Mouse (Mus musculus): ENCODE data around the gene Rnf7. TPM values are rescaled to one million over a fixed set of nuclear protein-coding genes. Genes with fewer than 3 reads are reported as not detected.
"Not testable (repeated sequence)": the region's sequence is repeated elsewhere in the genome, so short reads cannot be mapped to it uniquely, and the experiment has no call there.

Rnf7 gene
- 130 and 161 TPM in 2 replicates for polyA plus RNA-seq (2012; rRNA removed)

GRCm38 (mm10) chr9:96478071-96478888 lies at the start of gene Rnf7:
Gene Rnf7 (minus strand): TSS chr9:96478675.
- peak; percentile 40 for DNase-seq (ENCODE audit: low read depth)

DNA sequence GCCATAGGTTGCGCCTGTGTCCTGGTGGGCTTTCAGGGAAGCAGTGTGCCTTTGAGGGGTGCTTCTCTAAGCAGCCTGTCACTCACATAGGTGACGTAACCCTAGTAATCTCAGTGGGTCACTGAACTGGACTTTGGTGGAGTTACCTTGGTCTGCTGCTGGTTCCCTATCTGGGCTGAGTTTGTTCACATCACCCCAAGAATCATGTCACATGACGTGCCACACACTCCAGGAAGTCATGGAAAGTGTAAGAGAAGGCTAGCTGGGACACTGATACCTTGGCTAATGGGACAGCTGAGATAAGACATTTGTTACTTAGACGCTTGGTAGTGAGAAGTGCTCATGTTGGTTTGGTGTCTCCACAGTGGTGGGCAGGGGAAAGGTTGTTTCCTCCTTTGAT lies 47.5 kb upstream of the Rnf7 start:
- no peak for DNase-seq (ENCODE audit: low read depth)

- DNase-seq (ENCODE audit: low read depth): no peak
These were observed 46.6 kb upstream of the Rnf7 start, which contains the start of gene Gm28729 for GRCm38 (mm10) chr9:96524972-96525506. Gene Gm28729 (minus strand): TSS chr9:96525264.

DNA sequence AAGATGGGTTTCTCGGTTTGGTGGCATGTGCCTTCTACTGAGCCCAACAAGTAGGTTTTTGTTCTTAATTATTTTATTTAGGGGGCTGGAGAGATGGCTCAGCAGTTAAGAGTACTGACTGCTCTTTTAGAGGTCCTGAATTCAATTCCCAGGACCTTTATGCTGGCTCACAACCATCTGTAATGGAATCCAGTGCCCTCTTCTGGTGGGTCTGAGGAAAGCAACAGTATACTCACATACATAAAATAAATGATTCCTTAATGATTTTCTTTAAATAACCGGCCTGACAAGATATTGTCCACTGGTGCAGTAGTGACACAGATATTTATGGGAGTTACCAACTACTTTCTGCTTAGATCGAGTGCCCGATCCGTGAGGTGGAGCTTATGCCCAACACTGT lies 44.7 kb upstream of the Rnf7 start:
- DNase-seq (ENCODE audit: low read depth): no peak

DNA sequence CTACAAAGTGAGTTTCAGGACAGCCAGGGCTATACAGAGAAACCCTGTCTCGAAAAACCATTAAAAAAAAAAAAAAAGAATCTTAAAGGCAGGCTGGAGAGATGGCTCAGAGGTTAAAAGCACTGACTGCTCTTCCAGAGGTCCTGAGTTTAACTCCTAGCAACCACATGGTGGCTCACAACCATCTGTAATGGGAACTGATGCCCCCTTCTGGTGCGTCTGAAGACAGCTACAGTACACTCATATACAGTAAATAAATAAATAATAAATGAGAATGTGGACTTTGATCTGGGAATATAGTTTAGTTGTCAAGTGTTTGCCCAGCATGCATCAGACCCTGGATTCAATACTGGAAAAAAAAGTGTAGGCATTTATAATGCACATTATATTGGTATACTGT lies 43.1 kb upstream of the Rnf7 start:
- DNase-seq (ENCODE audit: low read depth): not testable (repeated sequence)

- no peak for DNase-seq (ENCODE audit: low read depth)
These were observed 39.0 kb upstream of the Rnf7 start for GRCm38 (mm10) chr9:96517429-96517828.

GRCm38 (mm10) chr9:96516806-96517205 lies 38.3 kb upstream of the Rnf7 start:
- no peak for DNase-seq (ENCODE audit: low read depth)

- no peak for DNase-seq (ENCODE audit: low read depth)
These were observed 37.3 kb upstream of the Rnf7 start for GRCm38 (mm10) chr9:96515737-96516136.

GRCm38 (mm10) chr9:96514278-96514677 lies 35.8 kb upstream of the Rnf7 start:
- DNase-seq (ENCODE audit: low read depth): no peak

GRCm38 (mm10) chr9:96506011-96506498 lies 27.6 kb upstream of the Rnf7 start:
- peak; percentile 44 for DNase-seq (ENCODE audit: low read depth)

GRCm38 (mm10) chr9:96505156-96505555 lies 26.7 kb upstream of the Rnf7 start:
- DNase-seq (ENCODE audit: low read depth): no peak

DNA sequence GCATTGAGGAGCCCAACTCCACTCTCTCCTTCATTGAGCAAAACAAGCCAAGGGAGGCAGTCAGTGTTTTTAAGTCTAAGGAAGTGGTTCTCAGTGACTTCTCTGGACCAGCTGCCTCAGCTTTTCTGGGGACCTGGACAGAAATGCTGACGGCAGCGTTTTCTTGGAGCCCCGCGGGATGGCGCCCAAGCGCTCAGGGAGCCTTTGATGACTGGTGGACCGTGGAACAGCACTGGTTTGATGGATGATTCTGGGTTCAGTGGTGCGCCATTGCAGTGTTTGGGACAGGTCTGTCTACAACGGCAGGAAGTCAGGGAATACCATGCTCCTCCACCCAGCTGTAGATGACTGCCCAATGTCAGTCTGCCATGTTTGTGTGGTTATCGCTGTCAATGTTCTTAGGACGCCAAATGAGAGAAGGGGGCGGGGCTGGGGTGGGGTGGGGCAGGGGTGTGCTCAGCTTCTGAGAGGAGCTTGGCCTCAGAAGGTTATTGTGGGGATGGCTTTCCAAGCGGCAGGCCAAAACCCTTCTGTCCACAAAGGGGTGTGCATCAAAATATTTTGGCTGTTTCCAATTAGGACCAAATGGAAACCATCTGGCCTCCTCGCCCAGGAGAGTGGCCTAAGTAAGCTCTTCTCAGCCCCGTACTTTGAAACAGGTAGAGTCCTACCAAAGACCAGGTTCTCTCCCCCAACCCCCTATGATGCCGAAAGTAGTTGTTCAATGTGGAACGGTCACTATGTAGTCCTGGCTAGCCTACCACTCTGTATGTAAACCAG lies 25.8 kb upstream of the Rnf7 start:
- DNase-seq (ENCODE audit: low read depth): no peak

DNA sequence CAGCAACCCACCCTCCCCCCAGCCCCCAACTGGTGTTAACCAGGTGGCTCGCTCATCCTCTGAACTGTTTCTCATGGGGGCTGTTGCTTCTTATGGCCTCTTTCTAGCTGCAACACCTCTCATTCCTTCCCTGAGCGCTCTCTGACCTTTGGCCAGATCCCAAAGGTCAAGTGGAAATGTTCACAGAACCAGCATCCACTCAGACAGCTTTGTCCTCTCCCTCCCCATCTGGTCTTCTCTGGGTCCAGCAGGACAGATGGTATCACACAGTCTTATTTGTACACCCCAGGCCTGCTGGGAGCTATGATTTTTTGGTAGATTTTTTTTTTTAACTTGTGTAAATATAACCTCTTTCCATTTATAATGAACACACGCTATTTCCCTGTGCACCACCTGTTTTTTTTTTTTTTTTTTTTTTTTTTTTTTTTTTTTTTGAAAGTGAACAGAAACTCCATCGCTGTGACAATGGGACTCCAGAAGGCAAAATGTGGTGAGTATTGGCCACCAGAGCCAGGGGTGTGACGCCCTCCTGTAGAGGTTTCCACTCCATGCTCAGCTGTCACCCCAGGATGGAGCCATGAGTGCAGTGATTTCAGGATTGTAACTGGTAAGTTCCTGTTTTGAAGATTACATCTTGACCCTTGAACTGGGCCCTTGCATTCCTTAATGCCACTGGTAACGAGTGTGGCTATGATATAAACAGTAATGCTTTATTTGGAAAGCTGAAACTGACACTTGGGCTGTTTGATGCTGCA lies 24.6 kb upstream of the Rnf7 start:
- DNase-seq (ENCODE audit: low read depth): no peak

GRCm38 (mm10) chr9:96501217-96501616 lies 22.7 kb upstream of the Rnf7 start:
- DNase-seq (ENCODE audit: low read depth): no peak

DNA sequence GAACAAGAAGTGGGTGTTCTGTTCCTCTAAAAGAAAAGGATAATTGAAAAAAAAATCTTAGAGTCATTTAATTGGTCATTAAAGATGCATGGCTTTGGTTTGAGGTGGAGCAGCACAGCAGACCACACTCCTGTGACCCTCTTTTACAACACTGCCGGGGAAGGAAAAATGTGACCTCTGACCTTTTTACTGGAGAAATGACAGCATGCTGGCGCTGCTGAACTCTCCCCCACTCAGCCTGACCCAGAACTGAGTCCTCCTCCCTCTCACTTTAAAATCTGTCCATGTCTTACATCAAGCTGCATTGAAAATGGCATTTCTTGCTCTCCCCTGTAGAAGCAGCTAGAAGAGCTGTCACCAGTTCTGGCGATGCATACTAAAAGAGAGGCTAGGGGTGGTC lies 14.7 kb upstream of the Rnf7 start:
- no peak for DNase-seq (ENCODE audit: low read depth)

DNA sequence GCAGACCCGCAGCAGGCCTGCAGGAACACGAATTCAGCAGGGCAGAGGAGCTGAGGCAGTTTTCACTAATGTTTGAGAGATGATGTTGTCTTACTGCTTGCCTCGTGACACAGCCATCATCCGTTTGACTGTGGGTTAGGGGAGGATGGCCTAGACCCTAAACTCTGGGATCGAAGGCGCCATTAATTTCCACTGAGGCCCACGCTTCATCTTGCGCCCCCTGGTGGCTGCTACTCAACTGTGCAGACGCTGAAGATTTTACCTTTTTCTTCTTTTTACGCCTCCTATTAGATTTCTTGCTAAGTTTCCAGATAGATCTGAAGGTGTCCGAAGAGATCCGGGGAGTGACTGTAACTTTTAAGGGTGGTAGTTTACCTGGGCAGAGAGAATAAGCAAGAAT lies 13.3 kb upstream of the Rnf7 start:
- no peak for DNase-seq (ENCODE audit: low read depth)

GRCm38 (mm10) chr9:96487869-96488268 lies 9.4 kb upstream of the Rnf7 start:
- not testable (repeated sequence) for DNase-seq (ENCODE audit: low read depth)

DNA sequence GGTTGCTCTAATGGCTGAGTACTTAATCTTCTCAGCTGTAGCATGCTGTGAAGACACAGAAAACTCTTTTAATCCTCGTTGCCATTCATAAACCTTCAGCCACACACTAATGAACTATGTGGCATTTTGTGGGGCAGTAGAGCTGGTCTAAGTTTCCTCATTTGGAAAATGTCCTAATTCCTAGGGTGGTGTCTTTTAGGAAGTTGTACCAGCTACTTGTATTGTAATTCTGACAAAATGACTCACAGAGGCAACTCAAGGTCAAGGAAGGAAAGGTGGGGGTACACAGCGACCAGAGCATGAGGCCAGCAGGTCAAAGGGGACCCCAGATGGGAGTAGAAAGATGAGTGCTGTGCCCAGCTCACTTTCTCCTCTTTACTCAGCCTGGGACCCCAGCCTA lies 5.2 kb upstream of the Rnf7 start:
- no peak for DNase-seq (ENCODE audit: low read depth)

DNA sequence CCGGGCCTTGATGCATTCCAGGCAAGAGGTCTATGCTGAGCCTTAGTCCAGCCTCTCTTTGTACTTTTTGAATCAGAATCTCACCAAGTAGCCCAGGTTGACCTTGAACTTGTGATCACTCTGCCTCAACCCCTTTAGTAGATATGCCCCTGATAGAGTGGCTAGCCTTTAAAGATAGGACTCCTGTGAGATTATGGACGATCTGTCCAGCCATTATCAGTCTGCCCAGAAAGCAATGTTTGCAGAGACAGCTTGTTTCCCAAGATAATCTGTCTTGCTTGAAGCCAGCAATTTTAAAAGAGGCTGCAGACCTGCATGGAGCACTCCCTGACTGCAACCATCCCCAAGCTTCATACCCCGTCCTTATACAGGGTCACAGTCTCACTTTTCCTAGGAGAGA lies 4.6 kb upstream of the Rnf7 start:
- no peak for DNase-seq (ENCODE audit: low read depth)

DNA sequence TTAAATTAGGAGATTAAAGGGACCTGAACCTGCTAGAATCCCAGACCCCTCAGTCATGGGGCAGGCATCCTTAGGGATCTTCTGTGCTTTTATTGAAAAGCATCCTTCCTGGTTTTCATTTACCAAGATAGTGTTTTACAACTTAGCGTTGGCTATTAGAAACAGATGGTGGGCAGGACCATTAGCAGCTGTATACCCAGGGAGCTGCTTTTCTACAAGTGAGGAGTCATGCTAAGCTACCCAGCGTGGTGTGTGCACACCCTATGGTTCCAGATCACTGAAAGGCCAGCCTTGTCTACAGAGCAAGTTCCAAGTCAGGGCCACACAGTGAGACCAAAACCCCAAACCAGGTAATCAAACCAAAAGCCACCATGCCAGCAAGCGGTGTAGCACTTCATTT lies 6.1 kb downstream of the Rnf7 start:
- no peak for DNase-seq (ENCODE audit: low read depth)

- DNase-seq (ENCODE audit: low read depth): not testable (repeated sequence)
These were observed 6.8 kb downstream of the Rnf7 start for GRCm38 (mm10) chr9:96471681-96472080.
